Mouse (Mus musculus) left cerebral cortex, adult 11 months (tissue): Measurements from ENCODE around the gene Ikzf3.

Source experiments
- DNase-seq: peaks from one replicate; pipeline ENCODE4 v3.0.0; 2022; ENCODE audit warnings: low spot score

The Ikzf3 gene

DNA sequence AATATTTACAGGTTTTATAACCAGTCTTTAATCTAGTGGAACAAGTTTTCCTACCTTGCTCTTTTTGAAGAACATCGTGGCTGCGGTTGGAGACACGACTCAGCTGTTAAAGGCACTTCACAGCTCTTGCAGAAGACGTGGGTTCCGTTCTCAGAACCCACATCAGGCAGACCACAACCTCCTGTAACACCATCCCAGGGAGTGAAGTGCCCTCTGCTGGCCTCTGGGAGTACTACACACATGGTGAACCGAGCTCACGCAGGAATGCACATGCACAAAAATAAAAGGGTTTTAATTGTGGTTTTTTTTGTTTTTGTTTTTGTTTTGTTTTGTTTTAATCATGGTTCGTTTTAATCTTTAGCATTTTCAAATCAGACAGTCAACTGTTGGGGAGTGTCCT is 22.5 kb upstream of the Ikzf3 start:
- no peak for DNase-seq

DNA sequence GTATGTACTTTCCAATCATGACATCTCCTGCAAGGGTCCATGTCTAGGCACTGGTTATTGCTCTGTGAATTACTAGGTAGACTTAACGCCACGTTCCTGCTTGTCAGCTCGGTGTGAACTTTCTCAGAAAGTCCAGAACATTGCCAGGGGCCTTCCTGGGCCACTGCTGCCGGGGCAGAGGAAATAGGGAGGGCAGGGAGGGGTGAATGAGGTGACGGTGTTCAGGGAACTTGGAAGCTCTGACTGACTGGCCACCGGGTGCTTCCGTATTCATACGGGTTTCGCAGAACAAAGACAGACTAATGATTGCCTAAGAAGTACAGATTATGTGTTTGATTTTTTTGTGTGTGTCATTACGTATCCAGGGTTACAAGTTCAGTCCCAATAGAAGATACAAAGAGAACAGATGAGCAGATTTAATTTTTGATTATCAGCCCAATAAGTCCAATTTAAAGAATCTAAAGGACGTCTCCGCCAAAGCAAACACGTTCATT is 18.1 kb upstream of the Ikzf3 start:
- no peak for DNase-seq

DNA sequence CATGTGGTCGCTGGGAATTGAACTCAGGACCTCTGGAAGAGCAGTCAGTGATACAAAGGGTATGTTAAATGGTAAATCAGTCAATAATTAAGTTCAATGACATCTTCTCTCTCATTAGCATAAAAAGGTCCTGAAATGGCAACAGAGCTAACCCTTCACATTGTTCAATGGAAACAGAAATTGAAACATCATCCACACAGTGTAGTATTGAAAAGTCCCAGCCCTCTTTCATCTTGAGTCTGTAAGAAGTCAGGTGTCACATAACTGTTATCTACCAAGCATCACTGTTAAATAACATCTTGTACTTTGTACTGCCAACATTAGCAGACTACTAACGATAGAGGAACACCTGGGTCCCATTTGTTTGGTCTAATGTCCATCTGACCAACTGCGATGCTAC is 17.2 kb upstream of the Ikzf3 start:
- DNase-seq: no peak

DNA sequence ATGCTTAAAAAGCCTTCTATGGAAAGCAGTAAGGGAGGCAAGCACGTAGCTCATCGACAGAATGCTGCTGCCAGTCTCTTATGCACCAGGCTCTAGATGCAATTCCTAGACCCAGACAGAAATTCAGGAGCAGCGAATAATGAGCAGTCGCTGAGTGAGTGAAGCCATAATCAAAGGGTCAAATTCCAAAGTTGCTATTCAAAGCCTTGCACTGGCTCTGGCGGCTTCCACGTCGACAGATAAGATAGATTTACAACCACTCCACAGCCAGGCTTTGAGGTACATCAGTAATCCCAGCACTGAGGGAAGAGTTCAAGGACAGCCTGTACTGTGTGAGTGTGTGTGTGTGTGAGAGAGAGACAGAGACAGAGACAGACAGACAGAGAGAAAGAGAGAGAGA is 15.1 kb upstream of the Ikzf3 start:
- DNase-seq: no peak

DNA sequence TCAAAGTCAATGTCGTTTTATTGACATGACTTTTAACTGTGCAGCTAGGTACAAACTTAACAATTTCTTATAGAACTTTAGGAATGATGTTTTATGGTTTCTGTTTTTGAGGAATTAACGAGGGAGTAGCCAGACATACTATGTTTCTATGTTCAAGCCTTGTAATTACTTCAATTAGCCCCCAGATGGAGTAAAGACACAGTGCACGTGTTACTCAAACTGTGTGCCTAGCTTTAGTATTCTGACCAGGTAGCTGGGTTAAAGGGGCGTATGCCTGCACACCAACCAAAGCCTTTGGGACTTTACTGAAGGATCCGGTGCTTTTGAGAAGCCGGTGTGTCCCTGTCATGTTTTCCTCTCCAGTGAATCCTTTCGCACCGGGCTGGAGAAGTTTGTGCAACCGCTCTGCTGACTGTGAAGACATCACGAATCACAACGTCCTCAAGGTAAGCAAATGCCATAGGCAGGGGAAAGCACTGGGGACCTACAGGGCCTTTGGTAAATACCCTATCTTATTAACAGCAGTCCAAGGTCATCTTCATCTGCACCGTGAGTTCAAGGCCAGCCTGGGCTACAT is 9.4 kb upstream of the Ikzf3 start:
- DNase-seq: no peak

DNA sequence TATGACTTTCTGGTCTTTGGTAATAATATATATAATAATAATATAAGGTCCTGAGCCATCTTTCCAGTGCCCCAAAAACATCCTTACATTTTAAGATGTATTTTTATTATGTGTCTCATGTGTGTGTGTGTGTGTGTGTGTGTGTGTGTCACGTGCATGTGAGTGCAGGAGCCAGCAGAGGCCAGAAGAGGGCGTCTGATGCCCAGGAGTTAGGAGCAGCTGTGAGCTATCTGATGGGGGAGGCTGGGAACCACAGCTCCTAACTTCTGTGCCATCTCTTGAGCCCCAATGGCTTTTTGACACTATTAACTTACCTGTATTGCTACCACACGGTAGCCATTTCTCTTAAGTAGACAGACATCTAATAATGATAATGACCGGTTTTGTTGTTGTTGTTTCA is 8.1 kb upstream of the Ikzf3 start:
- no peak for DNase-seq

DNA sequence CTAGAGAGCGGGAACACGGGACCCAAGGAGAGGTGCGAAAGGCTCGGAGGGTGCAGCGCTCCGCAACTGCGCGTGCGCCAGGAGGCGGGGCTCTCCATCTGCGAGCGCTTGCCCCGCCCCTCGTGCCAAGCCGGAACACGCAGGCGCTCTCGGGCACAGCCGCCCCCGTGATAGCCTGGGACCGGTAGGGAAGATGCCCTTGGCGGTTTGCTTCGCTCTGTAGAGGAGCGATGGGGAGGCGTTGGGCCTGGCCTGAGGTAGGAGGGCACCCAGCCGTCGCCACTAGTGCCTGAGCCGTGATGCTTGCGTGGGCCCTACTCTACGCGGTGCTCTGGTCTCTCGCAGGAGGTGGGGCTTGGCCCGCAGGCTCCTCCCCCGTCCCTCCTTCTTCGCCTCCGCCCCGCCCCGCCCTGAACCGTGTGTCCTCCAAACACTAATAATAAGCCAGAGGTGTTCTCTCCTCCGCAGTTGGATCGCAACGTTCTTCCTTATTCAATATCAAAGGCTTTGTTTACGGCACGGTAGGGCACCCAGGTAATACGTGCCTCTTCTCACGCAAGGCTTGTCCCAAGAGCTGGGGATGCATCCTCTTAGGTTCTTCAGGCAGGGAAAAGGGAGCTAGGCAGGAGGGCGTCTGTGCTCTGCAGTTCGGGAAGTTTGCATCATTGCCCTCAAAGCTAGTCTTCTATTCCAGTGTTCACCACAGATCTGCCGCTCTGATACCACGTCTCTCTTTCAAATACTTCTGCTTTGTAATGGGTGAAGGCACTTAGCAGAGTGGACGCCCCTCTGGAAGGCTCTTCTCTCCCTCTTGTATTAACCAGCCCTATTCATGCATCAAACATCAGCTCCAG is 5.4 kb upstream of the Ikzf3 start, which contains the start of gene Zpbp2:
Gene Zpbp2 (plus strand): TSS at position 123 of the 854 bp plus-strand sequence.
- DNase-seq: peak; percentile 86

DNA sequence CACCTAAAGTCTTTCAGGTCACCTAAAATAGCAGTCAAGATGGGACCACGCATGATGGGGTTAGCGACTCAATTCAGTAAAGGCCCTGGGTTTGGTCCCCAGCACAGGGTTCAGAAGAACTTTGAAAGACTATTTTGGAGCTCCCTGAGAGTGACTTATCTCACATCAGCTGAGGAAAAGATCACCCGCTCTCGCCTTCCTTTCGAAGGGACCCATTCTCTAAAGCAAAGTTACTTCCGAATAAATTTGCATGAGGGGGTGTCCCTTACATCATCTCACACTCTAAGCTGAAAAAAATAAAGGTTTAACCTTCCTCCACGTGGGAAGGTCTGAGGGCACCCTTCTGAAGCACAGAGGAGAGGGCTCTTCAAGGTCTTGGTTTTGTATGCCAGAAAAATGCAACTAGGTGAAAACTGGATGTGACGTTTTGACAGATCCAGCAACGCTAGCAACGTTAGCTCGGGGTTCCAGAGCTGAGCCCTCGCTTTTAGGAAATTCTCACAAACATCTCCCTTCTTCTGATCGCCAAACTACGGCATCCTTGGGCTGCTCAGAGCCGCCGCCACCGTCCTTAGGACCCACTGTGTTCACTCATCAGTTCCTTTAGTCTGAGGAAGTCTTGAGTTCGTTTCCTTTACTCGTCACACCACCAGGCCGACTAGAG is 4.6 kb upstream of the Ikzf3 start:
- DNase-seq: no peak

DNA sequence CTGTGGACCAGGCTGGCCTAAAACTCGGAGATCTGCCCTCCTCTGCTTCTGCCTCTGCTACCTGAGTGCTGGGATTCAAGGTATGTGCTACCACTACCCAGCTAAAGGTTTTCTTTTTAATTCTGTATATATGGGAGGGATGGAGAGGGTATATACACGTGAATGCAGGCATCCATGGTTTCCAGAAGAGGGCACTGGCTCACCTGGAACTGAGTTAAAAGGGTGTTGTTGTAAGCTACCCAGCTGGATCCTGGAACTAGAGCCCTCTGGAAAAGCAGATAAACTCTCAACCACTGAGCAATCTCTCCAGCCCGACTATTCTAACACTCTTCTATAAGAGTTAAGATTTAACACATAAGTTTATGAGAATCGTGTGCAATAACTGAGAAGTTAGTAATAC is 3.5 kb upstream of the Ikzf3 start:
- DNase-seq: no peak

DNA sequence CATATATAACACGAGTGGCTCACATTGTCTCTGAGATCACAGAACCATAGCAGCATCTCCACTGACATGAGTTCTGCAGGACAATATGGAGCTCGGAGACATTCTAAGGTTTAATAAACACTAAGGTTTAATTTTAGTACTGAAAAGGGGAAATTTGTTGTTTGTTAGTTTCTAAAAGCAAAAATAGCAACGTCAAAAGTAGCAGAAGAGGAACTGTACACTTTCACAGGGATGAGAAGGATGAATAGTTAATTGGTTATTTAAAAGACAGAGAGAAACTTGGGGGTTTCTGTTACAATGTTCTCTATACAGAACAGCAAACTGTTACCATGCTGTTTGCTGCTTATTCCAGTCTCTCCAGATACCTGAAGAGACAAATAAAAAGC is 1.5 kb upstream of the Ikzf3 start:
- DNase-seq: no peak

DNA sequence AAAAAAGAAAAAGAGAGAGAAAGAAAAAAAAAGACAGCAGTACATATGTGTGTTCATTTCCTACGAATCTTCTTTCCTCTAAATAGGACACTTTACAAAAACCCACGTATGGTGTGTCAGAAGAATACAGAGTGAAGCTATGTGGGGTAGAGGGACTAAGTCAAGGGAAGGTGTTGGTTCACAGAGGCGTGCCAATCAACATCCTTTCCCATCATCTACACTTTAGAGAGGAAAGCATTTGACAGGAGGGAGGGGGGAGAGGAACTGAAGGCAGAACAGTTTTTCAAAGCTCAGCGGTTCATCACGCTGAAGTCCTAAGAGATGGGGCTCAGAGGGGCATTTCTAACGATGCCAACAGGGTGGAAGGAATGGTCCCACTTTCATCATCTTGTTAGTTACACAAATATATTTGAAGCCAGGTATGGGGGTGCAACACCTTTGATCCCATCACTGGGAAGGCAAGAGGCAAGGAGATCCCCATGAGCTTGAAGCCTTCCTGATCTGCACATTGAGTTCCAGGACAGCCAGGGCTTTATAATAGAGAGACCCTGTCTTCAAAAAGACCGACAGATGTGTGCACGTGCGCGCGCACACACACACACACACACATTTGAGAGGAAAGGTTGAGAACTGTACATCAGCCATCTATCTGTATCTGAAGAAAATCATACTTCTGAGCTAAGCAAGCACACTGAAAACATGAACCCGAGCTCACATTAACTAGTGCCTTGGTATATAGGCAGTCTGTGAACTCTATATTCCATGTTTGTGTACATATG is 887 bp upstream of the Ikzf3 start:
- no peak for DNase-seq

DNA sequence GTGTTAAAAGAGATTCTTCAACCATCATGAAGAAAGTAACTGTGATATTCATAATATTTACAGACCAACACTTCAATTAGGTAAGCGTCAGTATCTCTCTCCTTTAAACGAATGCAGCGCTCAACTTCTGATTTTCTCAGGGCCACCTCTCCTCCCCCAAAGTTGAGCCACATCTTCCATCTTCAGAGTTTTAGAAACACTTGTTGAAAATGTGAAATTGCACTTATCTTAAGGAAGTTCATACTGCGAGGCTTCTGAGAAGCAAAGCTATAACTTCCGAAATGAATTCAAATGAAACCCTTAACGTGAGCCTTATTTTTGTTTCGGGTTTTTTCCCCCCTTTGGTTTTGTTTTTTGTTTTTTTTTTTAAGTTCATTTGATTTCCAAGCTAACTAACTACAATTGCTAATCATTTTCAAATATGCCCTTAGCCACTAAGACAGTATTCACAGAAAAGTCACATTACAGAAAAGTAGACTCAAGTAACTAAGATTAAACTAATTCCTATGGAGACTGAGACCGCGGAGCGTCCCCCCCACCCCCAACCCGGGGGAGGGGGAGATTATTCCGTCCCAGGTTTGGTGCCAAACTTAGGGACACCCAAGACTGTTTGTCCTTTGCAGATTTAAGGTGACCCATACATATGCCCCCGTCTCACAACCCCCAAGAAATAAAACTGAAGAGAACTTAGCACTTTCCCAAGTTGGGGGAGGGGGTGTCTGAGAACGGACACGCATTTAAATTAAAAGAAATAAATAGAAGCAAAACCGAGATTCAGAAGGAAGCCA is 747 bp downstream of the Ikzf3 start:
- no peak for DNase-seq

DNA sequence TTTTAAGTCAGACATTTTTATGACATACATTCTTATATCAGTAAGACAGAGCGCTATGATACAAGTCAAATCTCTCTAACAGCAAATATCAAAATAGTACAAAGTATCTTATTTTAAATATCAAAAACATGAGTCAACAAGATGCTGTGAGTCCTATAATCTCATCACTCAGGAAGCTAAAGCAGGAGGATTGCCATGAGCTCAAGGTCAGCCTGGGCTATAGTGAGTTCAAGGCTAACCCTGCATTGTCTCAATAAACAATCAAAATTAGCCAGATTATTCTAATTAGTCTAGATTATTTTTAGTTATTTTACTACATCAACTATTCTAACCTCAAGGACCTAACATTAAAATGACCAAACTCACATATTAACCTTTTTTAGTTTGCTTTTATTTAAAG is 2.4 kb downstream of the Ikzf3 start:
- DNase-seq: no peak

DNA sequence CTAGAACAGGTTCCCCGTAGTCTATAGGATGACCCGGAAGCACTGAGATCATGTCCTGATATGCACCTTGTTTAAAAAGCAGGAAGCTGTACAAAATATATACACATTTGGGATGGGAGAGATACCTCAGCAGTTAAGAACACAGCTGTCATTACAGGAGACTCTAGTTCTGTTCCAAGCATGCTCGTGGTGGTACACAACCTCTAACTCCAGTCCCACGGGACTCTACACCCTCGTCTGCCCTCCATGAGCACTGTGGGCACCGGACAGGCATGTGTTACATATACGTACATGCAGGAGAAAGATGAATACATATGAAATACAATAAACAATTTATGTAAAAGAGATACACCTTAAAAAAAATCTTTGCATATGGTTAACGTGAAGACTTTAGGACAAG is 3.3 kb downstream of the Ikzf3 start:
- no peak for DNase-seq

DNA sequence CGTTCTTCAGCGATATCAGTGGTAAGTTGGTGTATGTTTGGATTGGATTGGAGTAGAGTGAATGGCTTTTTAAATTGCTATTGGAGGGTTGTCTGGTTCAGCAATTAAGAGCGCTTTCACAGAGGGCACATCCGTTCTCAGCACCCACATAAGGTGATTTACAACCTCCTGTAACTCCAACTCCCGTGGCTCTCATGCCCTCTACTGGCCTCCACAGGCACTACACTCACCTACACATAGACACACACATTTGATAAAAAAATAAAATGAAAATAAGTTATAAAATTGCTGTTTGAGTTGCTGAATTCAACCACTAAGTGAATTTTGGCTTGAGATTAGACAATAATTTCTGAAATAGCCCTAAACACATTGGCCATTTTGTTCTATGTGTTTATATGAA is 5.5 kb downstream of the Ikzf3 start:
- DNase-seq: no peak

DNA sequence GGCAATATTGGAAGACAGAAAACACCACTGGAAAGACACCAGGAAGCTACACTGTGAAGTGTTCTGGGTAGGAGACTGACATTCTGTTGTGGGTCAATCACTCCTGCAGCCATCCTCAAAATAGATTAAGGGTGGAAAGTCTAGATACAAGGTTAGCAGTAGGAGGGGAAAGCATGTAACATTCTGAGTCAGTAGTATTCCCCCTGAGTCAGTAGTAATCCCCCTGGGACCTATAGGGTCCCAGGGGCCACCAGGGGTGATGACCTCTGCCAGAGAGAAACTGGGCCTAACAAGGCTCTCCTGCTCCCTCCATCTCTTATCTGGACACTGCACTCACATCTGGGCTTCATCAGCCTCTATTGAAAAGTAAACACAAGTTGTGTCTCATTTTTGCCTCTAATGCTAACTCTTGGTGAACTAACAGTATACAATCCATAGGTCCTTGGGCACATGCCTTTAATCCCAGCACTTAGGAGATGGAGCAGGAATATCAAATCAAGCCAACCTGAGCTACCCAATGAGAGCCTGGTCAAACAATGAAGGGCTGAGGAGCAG is 8.3 kb downstream of the Ikzf3 start:
- no peak for DNase-seq

DNA sequence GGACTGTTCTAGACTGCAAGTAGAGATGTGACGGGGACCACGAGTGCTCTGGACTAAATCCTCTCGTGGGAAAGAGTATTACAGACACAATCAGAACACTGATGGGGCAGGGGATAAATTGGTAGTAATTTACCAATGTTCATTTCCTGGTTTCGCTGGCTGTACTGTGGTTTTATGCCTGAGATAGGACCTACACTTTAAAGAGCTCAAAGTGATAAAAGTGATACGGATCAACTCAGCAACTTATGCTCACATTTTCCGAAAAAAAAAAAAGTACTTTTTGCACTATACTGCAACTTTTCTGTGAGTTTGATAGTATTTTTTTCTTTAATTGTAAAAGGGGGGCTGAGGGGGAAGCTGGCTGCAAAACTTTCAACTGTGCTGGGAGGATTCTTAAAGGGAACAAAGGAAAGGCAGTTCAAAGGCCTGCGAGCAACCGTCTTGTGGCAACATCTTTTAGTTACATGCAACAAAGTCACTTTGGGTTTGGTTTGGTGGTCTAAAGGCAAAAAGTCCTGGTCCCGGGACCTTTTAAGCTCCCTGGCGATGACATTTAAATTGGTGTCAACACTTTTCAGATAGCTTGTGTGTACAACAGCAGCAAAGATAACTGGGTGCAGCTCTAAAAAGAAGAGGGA is 18.9 kb downstream of the Ikzf3 start:
- DNase-seq: no peak

DNA sequence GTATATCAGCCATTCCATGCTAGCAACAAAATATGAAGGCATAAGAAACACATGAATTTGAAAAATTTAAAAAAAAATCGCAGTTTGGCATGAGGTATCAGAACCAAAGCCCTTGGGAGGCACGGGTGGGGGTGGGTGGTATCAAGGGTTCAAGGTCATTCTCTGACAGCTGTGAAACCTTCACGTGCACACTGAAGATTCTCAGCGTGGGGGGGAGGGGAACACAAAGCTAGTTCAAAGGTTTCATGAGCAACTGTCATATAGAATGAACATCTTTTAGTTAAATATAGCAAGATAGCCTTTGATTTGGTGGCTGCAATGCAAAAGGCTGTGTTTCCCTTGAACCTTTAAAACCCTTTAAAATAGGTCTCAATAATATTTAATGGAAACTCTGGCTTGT is 20.7 kb downstream of the Ikzf3 start:
- DNase-seq: no peak

DNA sequence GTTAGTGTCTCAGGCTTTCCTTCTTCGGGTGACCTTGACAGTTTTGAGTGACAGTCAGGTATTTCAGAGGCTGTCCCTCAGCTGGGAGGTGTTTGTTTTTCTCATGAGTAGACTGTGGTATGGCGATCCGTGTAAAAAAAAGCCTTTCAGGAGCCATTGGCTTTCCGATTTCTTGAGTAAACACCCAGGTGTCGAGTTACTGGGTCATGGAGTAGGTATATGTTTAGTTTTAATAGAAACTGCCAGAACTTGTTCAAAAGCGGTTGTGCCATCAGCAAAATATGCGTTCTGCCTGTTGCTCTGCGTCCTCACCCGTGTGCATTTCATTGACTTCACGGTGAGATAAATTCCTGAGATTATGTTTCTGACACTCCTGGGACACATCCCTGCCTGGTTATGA is 25.4 kb downstream of the Ikzf3 start:
- DNase-seq: no peak

DNA sequence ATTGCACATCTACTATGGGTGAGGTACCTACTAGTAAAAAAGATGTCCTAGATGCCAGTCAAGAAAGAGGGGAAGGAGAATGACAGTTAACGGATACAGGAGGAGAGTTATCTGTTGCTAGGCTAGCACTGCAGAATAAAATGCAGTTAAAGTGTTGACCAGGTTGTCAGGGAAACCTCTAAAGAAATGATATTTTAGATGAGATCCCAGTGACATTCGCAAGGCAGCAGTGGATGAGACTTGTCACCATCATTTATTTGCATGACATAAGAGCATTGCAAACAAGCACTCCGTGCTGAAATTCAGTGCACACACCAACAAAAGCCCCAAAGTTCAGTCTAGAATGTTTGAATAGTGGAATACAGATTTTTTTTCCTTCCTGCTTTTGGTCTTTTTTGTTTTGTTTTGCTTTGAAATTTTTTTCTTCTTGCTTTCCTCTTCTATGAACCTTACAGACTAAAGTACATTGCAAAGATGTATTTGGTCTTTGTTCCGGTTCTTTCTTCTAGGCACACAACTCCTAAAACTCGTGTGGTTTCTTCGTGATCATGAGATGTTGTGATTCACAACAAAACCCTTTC is 32.4 kb downstream of the Ikzf3 start:
- DNase-seq: no peak
